ENCODE assay signal across 8 mouse cellular contexts in the genomic region with DNA sequence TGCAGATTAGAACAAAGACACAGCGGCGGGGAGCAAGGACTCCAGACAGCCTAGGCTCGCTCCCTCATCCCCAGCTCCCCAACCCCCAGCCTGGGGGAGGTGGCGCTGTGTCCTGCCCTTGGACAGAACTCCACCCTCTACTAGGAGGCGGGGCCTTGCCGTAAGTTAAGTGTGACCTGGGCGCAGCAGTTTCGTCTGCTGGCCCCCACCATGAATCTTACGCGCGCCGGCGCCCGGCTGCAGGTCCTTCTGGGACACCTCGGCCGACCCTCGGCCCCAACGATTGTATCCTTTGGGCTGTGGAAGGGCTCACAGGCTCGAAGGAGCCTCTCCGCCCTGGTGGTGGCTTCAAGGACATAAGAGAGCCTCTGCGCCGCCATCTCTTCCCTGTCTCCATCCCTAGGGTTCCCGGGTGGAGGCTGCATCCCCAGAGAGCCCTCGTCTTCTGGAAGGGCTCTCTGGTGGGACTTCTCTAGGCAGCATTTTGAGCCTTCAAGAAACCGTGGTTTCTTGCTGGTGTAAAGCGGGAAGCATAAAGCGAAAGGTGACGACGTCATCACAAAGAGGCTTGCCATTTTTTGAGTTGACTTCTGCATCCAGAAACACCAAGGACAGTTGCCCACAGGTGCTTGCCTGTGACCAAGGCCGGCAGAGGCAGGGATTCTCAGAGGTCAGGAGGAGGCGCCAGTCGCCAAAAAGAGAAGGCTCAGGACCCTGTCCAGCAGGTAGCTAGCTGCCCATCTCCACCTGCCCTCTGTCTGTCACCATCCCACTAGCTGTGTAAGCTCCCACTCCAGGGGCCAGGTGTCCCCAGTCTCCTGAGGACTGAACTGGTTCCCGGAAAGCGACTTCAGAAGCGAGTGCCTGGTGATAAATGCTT. TPM values are rescaled to one million over a fixed set of nuclear protein-coding genes. Genes with fewer than 3 reads are reported as not detected.
DNase-seq lines count a peak whose midpoint lies in the region; ATAC-seq lines count a peak whose summit lies in the region.

Gene Phyh (plus strand): TSS at position 160 of the 880 bp plus-strand sequence.

- intact Hi-C loops in left cerebral cortex, postnatal 25 days (cut with DNase I): loop anchor here (5.0 kb wide), 3 partner anchors 73 to 143 kb away; partner anchors contain the start of gene Optn

- peaks cover 31% of the 10 kb centered on the region for H3K4me1 ChIP-seq in embryonic facial prominence, embryonic 10.5 days
- H3K4me1 ChIP-seq in intestine, embryonic 16.5 days (ENCODE audit: control insufficient read depth, insufficient read depth, low read length): peaks cover 9% of the 10 kb centered on the region; the same call in 1 of the 2 replicates

- ATAC-seq in intestine, embryonic 16.5 days: peak; percentile 94

- no peaks in the 10 kb centered on the region for H3K36me3 ChIP-seq in embryonic facial prominence, embryonic 10.5 days (replicated peaks)
- no peaks in the 10 kb centered on the region for H3K36me3 ChIP-seq in intestine, embryonic 16.5 days (ENCODE audit: control insufficient read depth, insufficient read depth, low read length)

- H3K4me2 ChIP-seq in intestine, embryonic 16.5 days (ENCODE audit: low read depth, low read length): peak within 1 kb of the TSS; percentile 91

- H3K27ac ChIP-seq in embryonic facial prominence, embryonic 10.5 days (replicated peaks): peak within 1 kb of the TSS; percentile 95
- peak within 1 kb of the TSS; percentile 82 for H3K27ac ChIP-seq in intestine, embryonic 16.5 days (ENCODE audit: low read length)

- DNase-seq in adrenal gland, postnatal 10 days: peak; percentile 95
- DNase-seq in embryonic facial prominence, embryonic 10.5 days (ENCODE audit: low spot score): peak; percentile 91
- no peak for DNase-seq in gonadal fat pad, adult 2 months (ENCODE audit: low read depth)
- DNase-seq in left cerebral cortex, postnatal 25 days (ENCODE audit: low spot score in 2 of 2): peak; percentile 80 to 87
- DNase-seq in mesoderm, embryonic 11.5 days (ENCODE audit: low read depth, low spot score): peak; percentile 89
- peak; percentile 86 for DNase-seq in right cerebral cortex, postnatal 25 days
- peak; percentile 85 to 89 for DNase-seq in urinary bladder, postnatal 36 days (ENCODE audit: low spot score in 2 of 2)

- peak within 1 kb of the TSS; percentile 74 for H3K4me3 ChIP-seq in embryonic facial prominence, embryonic 10.5 days
- peak within 1 kb of the TSS; percentile 80 for H3K4me3 ChIP-seq in intestine, embryonic 16.5 days (ENCODE audit: low read length)

- H3K9ac ChIP-seq in intestine, embryonic 16.5 days (ENCODE audit: low read depth, low read length): peak within 1 kb of the TSS; percentile 92

- WGBS in embryonic facial prominence, embryonic 10.5 days: 5% methylated on average over 35 of the region's 35 CpGs
- WGBS in intestine, embryonic 16.5 days: 9% methylated on average over 35 of the region's 35 CpGs

- H3K9me3 ChIP-seq in embryonic facial prominence, embryonic 10.5 days: no peaks in the 10 kb centered on the region
- no peaks in the 10 kb centered on the region for H3K9me3 ChIP-seq in intestine, embryonic 16.5 days (ENCODE audit: control insufficient read depth, low read length)

- H3K27me3 ChIP-seq in embryonic facial prominence, embryonic 10.5 days (replicated peaks; ENCODE audit: low read depth, poor library complexity, severe bottlenecking): no peaks in the 10 kb centered on the region
- no peaks in the 10 kb centered on the region for H3K27me3 ChIP-seq in intestine, embryonic 16.5 days (replicated peaks; ENCODE audit: control insufficient read depth, insufficient read depth, low read length)

RNA-seq across cellular contexts. Expression of gene Phyh, which starts in this region (rescaled TPM):
- 100 to 1,000 TPM; 342 to 407 TPM for total RNA-seq in adrenal gland, postnatal 10 days (2021)
- 34.2 and 38.1 TPM in 2 replicates for polyA plus RNA-seq in embryonic facial prominence, embryonic 10.5 days (2016; fragmentation: Nextera tagmentation; extraction: Ambion mirVana)
- polyA plus RNA-seq in gonadal fat pad, adult 2 months (2012; rRNA removed): 74.3 and 75.3 TPM in 2 replicates
- polyA plus RNA-seq in intestine, embryonic 16.5 days (2015; fragmentation: Nextera tagmentation; extraction: Ambion mirVana): 102 and 112 TPM in 2 replicates
- total RNA-seq in left cerebral cortex, postnatal 25 days (2021): 10 to 100 TPM; 89.0 to 91.5 TPM
